Mouse (Mus musculus): ENCODE data around the gene Olfr1241.

The Olfr1241 gene

DNA sequence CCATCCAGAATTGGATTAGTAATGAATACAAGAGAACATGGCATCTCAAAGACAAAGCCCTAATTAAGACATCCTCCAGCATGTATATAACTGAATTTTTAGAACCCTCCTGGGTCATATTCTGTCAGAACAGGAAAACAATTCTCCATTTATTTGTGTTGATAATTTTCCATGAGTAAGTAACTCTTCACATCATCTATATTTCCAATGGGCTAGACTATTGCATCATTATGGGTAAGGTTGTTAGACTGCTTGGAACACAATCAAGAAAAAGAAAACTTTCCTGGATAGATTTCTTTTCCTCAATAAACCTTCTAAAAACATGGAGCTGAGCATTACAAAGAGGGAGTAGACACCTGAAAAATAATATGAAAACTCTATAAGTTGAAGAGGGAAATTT is at the start of gene Olfr1241:
Gene Olfr1241 (minus strand): TSS at position 101 of the 400 bp plus-strand sequence.
- ATAC-seq (ENCODE audit: low TSS enrichment), result no peak

DNA sequence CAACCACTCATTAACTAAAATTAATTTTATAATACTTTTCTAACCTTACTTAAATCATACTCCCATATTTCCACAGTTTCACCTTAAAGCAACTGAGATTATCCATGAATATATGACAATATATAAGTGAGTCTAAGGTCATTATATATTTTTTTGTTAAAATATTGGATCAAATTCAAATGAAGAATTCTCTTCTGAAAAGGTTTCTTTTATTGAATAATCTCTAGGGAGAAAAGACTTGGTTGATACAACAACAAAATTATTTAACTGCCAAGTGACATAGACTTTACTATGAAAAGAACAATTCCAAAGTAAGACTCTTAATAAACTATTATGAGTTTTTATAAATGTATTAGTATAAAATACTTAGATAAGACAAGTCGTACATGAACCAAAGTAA is 44.5 kb upstream of the Olfr1241 start, which contains the start of gene Olfr1243:
Gene Olfr1243 (minus strand): TSS at position 101 of the 400 bp plus-strand sequence.
- no peak for ATAC-seq (ENCODE audit: low TSS enrichment)

DNA sequence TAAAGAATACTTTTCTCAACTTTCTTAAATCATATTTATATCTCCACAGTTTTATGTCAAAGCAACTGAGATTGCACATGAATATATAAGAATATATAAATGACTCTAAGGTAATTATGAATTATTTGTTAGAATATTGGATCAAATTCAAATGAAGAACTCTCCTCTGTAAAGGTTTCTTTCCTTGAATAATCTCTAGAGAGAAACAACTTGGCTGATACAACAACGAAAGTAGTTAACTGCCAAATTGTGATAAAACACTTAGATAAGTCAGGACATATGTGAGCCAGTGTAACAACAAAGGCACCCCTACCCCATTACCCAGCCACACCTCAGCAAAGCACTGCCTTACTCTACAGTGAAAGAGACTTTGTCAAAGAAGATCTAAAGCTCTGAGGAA is 11.3 kb upstream of the Olfr1241 start, which contains the start of gene Olfr1242:
Gene Olfr1242 (minus strand): TSS at position 101 of the 400 bp plus-strand sequence.
- no peak for ATAC-seq (ENCODE audit: low TSS enrichment)

DNA sequence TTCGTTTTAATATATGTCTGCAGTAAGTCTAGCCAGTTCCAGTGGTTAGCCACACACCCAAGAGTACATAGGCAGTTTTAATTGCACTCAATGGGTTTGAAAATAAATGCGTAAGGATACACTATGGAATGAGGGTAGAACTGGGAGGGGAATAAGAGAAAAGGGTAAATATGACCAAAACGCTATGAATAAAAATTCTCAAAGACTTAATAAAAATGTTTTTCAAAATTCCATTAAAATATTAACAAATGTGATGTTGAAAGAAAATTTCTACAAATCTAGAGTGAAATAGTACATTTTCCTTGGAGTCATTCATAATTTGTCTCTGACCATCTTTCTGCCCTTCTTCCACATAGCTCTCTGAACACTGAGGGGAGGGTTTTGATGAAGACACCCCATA is 44.0 kb downstream of the Olfr1241 start, which contains the start of gene Olfr1240:
Gene Olfr1240 (minus strand): TSS at position 101 of the 400 bp plus-strand sequence.
- ATAC-seq (ENCODE audit: low TSS enrichment), result no peak
